Mouse (Mus musculus): ENCODE data around the gene Fars2.
"Not testable (repeated sequence)": the region's sequence is repeated elsewhere in the genome, so short reads cannot be mapped to it uniquely, and the experiment has no call there.

Fars2 gene

DNA sequence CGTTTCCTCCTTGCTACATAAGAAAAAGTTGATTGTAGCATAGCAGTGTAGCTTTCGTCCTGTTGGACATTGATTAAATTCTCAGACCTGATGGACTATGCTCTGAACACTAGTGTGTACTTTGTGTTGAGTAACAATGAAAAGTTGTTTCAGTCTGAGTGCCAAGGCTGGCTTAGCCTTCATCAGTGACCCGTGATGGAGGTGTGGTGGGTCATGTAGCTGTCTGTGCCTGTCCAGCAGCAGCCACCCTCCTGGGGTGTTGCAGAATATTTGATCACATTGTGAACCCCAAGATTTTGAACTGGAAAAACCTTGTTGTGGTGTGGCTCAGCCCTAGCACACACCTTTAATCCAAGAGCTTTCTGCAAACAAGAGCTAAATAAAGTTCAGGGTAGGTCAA, 343.3 kb downstream of the Fars2 start:
- DNase-seq (ENCODE audit: low read depth, low spot score): no peak

DNA sequence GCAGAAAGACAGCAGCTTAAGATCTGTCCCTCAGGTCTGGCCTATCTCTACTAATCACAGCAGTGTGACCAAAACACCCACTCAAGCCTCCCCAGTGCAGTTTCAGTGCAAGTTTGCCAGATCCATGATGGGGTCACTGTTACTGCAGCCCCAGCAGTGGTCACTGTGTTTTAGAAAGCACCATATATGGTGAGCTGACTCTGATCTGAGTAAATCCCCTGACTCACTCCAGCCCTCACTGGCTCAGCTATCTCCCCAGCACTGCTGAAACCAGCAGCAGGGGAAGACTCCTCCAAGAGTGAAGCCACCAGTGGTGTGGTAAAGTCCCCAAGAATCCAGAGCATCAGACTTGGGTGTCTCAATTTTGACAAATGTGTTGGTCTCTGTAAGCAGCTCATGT, 346.5 kb downstream of the Fars2 start:
- no peak for DNase-seq (ENCODE audit: low read depth, low spot score)

DNA sequence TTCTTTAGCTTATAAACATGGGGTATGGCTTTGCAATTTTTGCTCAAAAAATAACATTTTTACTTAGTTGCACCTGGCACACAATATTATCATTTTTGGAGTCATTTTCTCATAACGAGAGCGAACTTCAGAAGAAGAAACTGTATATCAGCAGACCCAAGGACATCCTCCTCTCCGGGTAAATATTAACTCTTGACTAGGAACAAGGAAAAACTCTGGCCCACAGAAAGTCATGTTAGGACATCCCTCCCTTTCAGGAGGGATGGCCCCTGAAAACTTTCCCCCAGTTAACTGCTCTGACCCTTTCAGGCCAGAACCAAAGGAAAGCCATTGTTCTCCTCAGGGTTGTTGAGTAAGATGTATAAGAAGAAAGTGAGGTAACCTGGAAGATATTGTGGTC, 348.9 kb downstream of the Fars2 start:
- DNase-seq (ENCODE audit: low read depth, low spot score): not testable (repeated sequence)

DNA sequence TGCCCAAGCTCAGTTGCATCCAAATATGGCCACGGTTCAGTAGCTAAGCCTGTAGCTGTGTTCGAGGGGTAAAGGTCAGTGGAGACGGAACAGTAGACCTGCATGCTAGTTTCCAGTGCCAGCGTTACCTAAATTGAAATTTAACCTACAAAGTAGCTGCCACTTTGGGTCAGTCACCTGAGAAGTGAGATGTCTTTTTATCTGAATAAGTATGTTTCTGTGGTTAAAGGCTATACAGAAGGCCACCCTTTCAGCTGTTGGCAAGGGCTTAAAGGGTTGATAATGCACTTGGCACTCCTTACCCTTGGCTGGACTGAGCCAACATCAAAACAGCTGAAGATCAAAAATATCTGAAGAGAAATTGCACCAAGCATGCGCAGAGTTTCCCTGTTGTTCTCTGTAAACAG, 349.3 kb downstream of the Fars2 start:
- DNase-seq (ENCODE audit: low read depth, low spot score): no peak

DNA sequence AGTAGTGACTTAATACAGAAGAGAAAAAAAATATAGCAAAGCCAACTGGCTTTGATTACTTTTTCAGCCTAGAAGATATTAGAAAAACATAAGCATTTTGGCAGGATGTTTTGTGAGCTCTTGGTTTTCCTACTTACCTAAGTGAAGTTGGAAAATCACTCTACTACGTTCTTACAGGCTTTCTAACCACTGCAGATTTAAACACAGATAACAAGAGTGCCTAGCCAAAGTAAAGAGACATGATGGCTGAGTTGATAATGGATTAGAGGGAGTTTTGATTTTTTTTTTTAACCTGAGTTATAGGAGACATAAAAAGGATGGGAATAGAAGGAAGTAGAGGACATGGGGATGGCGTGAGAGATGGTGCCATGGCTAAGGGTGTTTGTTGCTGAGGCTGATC, 350.6 kb downstream of the Fars2 start:
- no peak for DNase-seq (ENCODE audit: low read depth, low spot score)

DNA sequence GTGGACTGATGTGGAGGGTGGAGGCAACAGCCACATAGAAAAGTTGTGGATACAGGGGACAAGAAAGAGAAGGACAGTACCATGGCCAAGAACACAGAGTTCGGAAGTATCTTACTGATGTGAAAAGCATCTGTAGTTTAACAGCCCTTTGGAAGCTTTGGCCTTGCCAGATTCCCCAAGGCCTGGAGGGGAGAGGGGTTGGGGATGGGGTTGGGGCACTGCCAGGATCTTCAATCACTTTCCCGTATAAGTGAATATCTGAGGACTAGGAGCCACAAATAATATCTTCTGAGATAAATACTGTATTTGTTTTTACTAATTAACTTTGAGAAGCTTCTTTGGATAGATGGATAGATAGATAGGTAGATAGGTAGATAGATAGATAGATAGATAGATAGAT, 351.8 kb downstream of the Fars2 start:
- no peak for DNase-seq (ENCODE audit: low read depth, low spot score)

DNA sequence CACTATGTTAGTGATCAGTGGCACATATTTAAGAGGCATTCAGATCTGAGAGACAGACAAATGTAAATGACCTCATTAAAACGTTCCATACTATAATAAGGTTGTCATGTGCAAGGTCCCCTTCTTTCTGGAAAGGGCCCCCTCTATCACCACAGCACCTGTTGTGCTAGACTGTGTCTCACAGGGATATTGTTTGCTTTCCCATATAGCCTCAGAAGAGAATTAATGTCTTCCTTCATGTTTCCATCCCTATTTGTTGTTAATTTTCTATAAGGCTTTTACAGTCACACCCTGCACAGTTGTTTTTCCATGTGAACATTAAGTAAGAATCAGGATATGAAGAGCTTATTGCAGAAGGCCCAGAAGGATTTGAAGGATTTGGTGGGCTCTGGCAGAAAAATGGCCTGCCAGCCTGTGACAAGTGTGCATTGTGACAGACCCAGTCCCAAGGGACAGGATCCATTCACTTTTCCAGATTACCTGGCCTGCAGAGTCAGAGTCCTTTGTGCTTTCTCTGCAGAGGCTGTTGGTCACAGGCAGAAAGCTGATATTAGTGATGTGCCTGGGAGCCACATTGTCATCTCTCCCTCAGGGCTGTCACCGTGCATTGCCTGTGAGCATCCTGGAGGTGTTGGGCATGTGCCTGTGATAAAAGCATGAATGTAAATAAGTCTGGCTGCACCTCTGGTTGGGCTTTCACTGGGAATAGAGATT, 352.4 kb downstream of the Fars2 start:
- DNase-seq (ENCODE audit: low read depth, low spot score): no peak

DNA sequence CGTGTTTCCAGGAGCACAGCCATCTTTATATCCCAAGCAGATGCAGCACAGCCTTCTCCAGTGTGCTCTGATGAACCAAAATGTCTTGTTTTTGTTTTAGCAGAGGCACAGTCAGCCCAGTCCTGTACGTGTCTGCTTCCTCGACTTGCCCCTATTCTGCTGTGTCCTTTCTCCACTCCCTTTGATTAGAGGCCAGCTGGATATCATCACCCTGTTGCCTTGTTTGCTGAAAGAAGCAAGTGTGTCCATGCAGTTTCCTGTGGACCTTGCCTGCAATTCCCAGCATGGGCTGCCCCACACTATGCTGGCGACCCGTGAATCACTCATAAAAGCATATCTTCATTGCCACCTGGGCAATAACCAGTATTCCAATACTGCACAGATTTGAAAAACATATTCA, 360.4 kb downstream of the Fars2 start:
- DNase-seq (ENCODE audit: low read depth, low spot score): no peak

DNA sequence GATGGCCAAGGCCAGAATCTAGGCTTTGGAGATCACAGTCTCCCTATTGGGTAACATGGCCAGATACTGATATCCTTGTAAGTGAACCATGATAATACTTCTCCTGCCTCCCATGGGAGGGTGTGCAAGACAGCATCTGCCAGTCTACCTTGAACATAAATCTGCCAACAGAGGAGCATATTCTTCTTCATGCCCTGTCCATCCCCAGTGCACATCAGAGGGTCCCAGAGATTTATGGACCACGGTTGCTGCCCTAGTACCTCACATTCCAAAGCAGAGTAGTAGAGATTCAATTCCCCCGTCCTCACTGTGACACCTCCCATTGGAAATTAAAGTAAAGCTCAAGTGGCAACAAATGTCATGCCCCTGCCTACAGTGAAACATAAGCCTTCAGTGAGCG, 361.0 kb downstream of the Fars2 start:
- DNase-seq (ENCODE audit: low read depth, low spot score): no peak

DNA sequence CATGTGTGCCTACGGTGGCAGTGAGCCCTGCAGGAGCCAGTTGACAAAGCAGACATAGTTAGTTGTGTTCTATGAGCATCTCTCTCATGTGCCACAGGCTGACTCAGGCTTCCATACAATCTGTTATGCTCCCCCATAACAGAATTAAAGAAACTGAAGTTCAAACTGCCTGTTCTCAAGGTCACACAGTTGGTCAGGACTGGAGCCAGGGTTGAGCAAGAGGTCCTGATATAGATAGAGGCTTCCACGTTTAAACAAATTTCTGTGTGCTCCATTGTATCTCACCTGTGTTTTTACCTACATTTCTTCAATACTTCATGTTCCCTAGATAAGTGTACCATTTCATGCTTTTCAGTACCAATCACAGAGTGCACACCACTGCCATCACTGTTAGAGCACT, 362.9 kb downstream of the Fars2 start:
- DNase-seq (ENCODE audit: low read depth, low spot score): no peak

DNA sequence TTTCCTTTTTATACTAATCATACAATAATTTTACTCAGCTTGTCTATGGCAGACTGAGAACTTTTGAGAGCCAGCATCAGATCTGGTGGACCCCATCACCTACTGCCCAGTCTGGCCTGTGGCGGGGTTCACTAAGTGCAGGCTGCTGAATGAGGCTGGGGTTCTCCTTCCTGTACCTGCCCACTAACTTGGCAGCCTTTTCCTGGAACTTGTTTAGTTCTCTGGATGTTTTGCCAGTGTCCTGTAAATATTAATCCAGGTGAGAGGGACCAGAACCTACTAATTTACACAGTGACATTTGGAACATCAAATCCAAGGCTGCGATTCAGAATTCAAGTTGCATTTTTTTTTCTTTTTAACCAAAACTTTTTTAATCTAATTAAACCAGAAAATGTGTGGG, 367.2 kb downstream of the Fars2 start:
- no peak for DNase-seq (ENCODE audit: low read depth, low spot score)

DNA sequence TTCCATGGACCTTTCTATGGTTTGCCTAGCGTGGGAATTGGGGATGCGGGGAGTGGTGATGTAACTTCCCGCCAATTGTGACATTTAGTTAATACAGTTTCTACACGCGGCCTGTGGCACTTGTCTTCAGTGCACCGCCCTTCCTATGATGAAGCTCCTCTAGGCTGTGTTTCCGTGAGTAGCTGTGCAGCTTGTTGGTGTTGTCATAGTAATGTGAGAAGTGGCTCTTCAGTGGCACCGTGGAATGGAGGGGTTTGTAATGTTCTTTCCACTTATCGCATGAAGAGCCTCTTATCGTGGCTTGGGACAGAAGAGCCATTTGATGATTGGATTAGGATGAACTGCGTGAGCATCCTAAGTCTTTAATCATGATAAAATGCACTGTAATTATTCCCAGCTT, 369.5 kb downstream of the Fars2 start:
- no peak for DNase-seq (ENCODE audit: low read depth, low spot score)

DNA sequence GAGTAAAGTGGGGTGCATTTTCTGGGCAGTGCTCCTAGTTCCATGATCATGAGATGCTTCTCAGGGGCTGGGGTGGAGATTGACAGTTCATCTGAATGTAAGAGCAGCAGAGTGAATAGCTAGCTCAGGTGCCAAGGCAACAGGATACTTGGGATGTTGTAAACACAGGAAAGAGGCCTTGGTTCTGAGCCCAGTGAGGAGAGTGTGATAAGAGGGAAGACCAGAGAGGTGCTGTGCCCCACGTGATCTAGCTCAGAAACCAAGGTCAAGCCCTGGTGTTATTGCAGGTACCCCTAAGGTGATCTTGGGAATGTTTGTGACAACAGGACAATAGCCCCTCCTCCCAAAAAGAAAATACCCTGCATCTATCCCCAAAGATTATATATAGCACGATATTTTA, 372.2 kb downstream of the Fars2 start:
- DNase-seq (ENCODE audit: low read depth, low spot score): no peak

DNA sequence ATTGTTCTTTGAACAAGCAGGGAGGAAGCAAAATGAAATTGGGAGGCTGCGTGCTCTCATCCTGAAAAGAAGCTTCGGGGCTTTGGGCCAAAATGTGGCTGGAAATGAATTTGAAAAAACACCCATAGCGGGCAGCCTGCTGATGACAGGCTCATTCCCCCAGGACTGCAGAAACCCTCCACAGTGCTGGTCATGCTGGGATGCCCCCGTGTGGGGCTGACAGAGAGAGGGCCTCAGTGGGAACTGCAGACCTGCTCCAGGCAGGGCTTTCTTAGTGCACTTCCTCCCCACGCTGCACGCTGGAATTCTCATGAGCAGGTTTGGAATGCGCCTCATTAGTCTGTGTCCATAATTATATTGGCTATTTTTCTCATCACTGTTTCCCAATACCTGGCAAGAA, 373.4 kb downstream of the Fars2 start:
- no peak for DNase-seq (ENCODE audit: low read depth, low spot score)

DNA sequence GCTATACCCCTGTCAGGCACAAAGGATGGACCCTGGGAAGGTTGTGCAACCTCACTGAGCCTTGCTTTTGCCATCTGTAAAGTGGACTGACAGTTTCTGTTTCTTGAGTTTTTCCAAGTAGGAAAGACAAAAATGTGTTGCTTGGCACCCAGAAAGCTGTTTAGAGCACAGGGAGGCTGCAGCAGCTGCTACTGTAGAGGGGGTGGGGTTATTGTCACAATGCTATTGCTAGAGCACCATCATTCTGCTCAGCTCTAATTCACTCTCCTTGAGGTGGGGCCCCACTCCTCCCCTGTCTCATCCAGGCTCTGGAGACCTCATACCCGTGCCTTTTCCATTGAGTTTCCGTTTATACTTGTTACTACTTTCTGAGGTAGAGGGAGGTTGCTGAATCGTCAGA, 375.2 kb downstream of the Fars2 start:
- no peak for DNase-seq (ENCODE audit: low read depth, low spot score)

DNA sequence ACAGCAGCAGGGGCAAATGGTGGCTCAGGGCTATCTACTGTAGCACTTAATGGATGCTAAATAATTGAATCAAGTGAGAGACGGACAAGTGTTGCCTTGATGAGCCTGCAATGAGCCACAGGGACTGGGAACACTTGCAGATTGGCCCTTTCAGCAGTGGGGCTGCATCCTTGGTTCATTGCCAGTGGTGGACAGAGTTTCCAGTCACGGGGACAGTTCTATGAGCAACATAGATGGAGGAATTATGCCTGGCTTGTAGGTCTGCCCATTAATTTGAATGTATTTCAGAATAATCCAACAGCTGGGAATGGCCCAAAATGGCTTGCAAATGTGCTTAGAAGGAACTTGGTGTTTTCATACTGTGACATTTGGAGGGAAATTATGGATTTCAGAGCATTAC, 376.1 kb downstream of the Fars2 start:
- no peak for DNase-seq (ENCODE audit: low read depth, low spot score)

DNA sequence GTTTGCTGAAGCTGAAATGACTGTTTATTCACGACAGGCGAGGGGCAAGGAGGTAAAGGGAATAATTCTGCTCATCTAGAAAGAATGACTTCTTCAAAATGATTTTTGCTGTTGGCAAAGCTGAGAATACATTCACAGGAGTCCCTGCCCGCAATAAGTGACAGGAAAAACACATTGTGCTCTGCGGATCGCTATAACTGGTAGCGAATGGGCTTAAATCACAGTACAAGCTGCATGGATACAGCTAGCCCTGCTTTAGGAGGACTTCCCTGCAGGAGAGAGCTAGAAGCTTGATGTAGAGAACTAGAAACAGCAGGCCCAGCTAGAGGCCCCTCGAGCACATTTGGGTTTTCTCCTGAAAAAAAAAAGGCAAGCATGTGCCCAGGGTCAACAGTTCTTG, 376.6 kb downstream of the Fars2 start:
- DNase-seq (ENCODE audit: low read depth, low spot score): no peak

DNA sequence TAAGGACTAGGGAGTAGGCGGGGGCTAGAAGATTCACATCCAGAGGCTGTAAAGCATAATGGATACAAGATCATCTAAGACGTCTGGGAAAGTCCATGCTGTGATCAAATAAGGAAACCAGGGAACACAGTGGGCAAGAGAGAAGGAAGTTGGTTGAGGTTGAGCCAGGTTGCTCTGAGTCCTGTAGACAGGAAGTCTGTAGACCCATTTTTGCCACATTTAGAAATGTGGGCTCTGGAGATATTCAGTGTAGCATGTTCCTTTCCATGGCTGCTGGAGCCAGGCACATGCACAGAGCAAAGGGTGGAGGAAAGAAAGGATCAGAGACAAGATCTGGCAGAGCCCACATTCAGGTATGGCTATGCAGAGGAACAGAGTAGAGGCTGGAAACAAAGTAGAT, 378.8 kb downstream of the Fars2 start:
- DNase-seq (ENCODE audit: low read depth, low spot score): no peak

DNA sequence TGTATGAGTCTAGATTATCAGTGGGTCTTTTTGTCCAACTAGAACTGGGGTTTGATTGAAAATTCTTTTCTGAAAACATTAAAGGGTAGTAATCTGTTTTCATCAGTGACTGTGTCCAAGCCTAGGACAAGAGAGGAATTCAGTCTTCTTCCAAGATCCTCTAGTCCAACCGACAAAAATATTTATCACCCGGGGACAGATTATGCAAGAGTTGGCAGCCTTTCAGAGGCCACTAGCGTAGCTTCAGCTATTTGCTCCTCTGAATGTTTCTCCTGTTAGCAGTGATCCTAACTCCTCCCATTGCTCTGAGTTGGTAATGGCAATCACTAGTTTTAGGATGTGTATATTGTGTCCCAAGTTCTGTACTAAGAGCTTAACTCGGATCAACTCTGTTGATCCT, 380.1 kb downstream of the Fars2 start:
- DNase-seq (ENCODE audit: low read depth, low spot score): no peak

DNA sequence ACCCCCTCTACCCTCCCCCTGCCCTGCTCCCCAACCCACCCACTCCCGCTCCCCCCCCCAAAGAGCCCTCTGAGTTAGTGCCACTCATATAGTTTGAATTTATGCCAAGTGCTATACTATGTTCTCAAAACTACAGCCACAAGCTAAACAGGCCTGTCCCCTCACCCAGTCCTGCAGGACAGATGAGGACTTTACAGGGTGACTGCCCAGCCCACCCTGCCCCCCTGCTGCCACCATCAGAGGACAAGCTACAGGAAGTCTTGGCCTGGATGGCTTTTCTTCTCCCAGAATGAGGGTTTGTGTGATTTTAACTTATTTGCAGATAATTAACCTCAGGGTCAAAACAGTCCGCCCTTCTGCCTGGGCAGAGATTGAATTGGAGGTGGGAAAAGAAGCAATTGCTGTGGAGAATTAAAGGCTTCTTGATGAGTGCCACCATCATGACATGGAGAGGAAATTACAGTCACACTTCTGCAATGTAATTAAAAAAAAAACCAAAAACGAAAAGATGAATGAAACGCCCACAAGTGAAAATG, 383.2 kb downstream of the Fars2 start:
- no peak for DNase-seq (ENCODE audit: low read depth, low spot score)

DNA sequence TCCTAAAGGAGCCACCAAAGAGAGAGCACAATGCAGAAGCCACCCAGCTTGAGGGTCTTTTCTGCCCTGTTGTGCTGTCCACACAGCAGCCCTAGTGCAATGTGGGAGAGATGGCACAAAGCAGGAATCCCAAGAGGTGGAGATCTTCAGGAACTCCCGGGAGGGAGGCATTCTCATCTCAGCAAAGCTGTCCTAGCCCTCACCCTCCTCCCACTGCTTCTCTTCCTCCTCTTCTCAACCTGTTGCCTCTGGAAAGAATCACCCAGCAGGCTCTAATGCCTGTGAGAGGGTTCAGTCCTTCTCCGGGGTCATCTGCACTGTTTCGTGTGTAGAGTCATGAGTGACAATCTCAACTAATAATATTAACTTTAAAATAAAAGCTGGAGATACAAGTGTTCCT, 386.3 kb downstream of the Fars2 start:
- DNase-seq (ENCODE audit: low read depth, low spot score): no peak

DNA sequence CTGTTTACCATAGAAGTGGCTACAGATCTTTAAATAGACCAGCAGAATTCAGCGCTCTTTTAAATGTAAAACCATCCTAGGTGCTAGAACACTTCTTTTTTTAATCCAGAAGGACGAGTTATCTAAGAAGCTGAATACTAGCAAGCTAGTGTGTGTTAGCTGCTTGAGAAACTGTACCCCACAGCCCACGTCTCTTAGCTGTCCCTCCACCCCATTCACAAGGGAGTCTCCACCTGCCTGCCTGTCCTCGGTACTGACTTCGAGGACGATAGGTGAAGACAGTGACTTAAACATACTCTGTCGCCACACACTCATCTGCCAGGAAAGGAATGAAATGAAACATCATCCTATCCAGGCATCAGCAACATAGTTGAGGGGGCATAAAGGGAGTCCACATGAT, 386.8 kb downstream of the Fars2 start:
- no peak for DNase-seq (ENCODE audit: low read depth, low spot score)

DNA sequence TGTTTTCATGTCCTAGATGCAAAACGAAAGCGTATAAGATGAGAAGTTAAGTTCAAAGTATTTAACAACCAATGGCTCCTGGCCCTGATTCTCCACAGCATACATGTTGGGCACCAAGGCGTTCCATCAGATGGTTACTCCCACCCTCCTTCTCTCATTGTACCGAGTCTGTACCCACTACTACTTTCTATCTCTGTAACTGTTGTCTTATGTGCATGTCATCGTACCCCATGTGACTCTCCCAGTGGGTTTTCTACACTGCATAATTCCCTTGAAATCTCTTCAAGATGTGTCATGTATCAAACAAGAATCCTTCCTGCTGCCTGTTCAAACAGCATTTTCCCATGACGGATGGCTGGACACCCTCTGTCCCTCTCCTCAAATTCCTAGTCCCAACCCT, 388.5 kb downstream of the Fars2 start:
- no peak for DNase-seq (ENCODE audit: low read depth, low spot score)

DNA sequence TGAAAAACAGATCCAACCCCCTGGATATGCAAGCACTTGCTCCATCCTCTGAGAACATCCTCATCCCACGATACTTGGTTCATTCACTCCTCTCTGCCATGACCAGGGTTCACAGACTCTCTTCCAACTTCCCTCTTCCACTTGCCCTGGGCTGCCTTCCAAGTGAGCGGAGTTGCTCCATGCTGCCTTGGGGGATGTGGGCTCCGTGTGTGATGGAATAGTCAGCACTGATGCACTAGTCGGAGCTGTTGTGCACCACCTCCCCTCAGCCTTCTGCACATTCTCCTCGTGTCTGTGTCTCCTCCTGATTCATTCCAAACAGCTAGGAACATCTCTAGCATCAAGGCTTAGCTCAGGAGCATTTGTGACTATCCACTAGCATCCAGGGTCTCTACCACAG, 389.1 kb downstream of the Fars2 start:
- DNase-seq (ENCODE audit: low read depth, low spot score): no peak
